Mouse (Mus musculus) testis, adult 2 months (tissue): ENCODE data around the gene Wdtc1.

ENCODE experiments used
- CTCF ChIP-seq: fragments of 200-500 bp; IDR thresholded peaks from 2 replicates; pipeline ENCODE4 v1.5.1; 2012; ENCODE audit warnings: low read depth, mild to moderate bottlenecking, inconsistent platforms, low read length, moderate library complexity; ENCODE audit not compliant: control insufficient read depth, insufficient read depth, insufficient replicate concordance
- POLR2A ChIP-seq: fragments of 200-500 bp; IDR thresholded peaks from 2 replicates; pipeline ENCODE4 v1.6.1; 2012; ENCODE audit warnings: low read depth, mild to moderate bottlenecking, inconsistent platforms, low read length, moderate library complexity; ENCODE audit not compliant: control insufficient read depth

DNA sequence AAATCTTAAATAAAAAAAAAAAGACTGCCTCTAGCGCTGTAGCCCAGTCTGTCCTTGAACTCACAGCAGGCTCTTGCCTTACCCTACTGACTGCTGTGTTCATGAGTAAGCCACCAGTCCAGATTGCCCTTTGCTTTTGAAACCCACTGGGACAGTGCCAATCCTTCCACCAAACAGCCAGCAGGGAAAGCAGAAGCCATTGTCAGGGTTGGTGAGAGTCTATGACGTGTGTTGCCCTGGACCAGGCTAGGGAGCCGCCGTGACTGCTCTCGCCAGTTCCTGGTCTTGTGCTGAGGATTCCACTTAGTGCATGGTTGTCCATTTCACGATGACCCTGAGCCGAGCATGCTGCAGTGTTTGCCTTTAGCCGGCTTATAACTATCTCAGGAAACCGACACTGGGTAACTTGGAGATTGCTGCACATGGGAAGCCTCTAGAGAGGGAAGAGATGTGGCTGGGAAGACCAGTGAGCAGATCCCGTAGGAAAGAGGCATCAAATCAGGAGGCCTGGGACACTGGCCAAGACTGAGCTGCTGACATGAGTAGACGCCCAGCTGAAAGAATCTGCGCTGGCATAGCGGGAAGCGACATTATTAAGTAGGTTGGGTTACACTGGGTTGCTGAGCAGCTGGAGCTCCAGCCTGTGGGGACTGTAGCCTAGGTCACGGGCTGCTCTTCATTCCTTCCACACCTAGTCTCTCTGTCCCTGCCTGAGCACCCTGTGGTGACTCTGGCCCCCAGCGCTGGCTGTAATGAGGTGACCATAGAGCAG is 35.7 kb upstream of the Wdtc1 start:
- TF ChIP-seq CTCF, result no peak
- no peak for TF ChIP-seq POLR2A
